Mouse (Mus musculus) MEL (cell line): ENCODE measurements at regions not wholly inside any gene's neighbourhood (a gene's known extent, or its start where the extent isn't known, plus 50 kb on each side); places are given as distances from the start of the nearest gene placed in this dataset.
A peak's percentile ranks its signal among the peaks of the same experiment; 100 is the strongest.

Experiments
- DNase-seq: peaks from one replicate; pipeline ENCODE4 v3.0.0; 2011; ENCODE audit warnings: low read depth, low spot score
- H3K27ac ChIP-seq: 2 replicates; pipeline ENCODE4 v1.5.1; 2012; ENCODE audit warnings: low read depth, mild to moderate bottlenecking, control low read depth, low read length, moderate library complexity; ENCODE audit not compliant: control insufficient read depth
- H3K27me3 ChIP-seq, 2 experiments: fragments of 150-350 bp in 1 of 2; sonication (generic) in 1 of 2; 2 replicates each; pipeline ENCODE4 v1.6.1; 2012; ENCODE audit warnings: low read length in 2 of 2, mild to moderate bottlenecking in 2 of 2, improper control_type of control experiment in 1 of 2, moderate library complexity in 1 of 2; ENCODE audit not compliant: insufficient read depth in 2 of 2, control insufficient read depth in 1 of 2
- H3K36me3 ChIP-seq, 2 experiments: 2 replicates each; pipeline ENCODE4 v1.6.1; 2012 to 2014; ENCODE audit warnings: low read length in 2 of 2, improper control_type of control experiment in 1 of 2, inconsistent platforms in 1 of 2, mild to moderate bottlenecking in 1 of 2; ENCODE audit not compliant: insufficient read depth in 2 of 2, control insufficient read depth in 1 of 2
- H3K4me1 ChIP-seq, 2 experiments: fragments of 150-350 bp in 1 of 2; sonication (generic) in 1 of 2; 2 replicates each; pipeline ENCODE4 v1.6.1; 2012; ENCODE audit warnings: low read length in 2 of 2, improper control_type of control experiment in 1 of 2, mild to moderate bottlenecking in 1 of 2; ENCODE audit not compliant: insufficient read depth in 2 of 2, control insufficient read depth in 1 of 2
- H3K4me3 ChIP-seq, 2 experiments: fragments of 150-350 bp in 1 of 2; sonication (generic) in 1 of 2; 2 replicates each; pipeline ENCODE4 v1.5.1; 2012; ENCODE audit warnings: low read depth in 2 of 2, low read length in 2 of 2, mild to moderate bottlenecking in 2 of 2, moderate library complexity in 2 of 2, control low read depth in 1 of 2, improper control_type of control experiment in 1 of 2; ENCODE audit not compliant: control insufficient read depth in 1 of 2, insufficient read depth in 1 of 2
- H3K79me2 ChIP-seq: 2 replicates; pipeline ENCODE4 v1.6.1; 2012; ENCODE audit warnings: mild to moderate bottlenecking, low read length, moderate library complexity; ENCODE audit not compliant: control insufficient read depth, poor library complexity, insufficient read depth
- H3K9ac ChIP-seq: 2 replicates; pipeline ENCODE4 v1.6.1; 2012; ENCODE audit warnings: low read depth, mild to moderate bottlenecking, control low read depth, low read length, moderate library complexity; ENCODE audit not compliant: control insufficient read depth, poor library complexity, severe bottlenecking
- H3K9me3 ChIP-seq: fragments of 150-350 bp; sonication (generic); replicated peaks from 2 replicates; pipeline ENCODE4 v1.6.1; 2012; ENCODE audit warnings: mild to moderate bottlenecking, low read length, improper control_type of control experiment, moderate library complexity; ENCODE audit not compliant: insufficient read depth
- CTCF ChIP-seq, 3 experiments: IDR thresholded peaks in 2 of 3; conservative IDR thresholded peaks in 1 of 3; 2 replicates each; pipeline ENCODE4 v1.5.1; 2011 to 2012; ENCODE audit warnings: low read length in 3 of 3, low read depth in 2 of 3, mild to moderate bottlenecking in 2 of 3, improper control_type of control experiment in 1 of 3, inconsistent platforms in 1 of 3, mixed read lengths in 1 of 3, moderate library complexity in 1 of 3; ENCODE audit not compliant: control insufficient read depth in 1 of 3, insufficient read depth in 1 of 3, poor library complexity in 1 of 3, severe bottlenecking in 1 of 3
- ETS1 ChIP-seq: IDR thresholded peaks from 2 replicates; pipeline ENCODE4 v1.6.1; 2012; ENCODE audit warnings: low read depth, mild to moderate bottlenecking, inconsistent platforms, low read length, improper control_type of control experiment, moderate library complexity
- GABPA ChIP-seq: IDR thresholded peaks from 2 replicates; pipeline ENCODE4 v1.6.1; 2012; ENCODE audit warnings: low read depth, mild to moderate bottlenecking, inconsistent platforms, low read length, improper control_type of control experiment, moderate library complexity
- GATA1 ChIP-seq: IDR thresholded peaks from 2 replicates; pipeline ENCODE4 v1.6.1; 2011; ENCODE audit warnings: low read depth, low read length, improper control_type of control experiment
- MAZ ChIP-seq: IDR thresholded peaks from 2 replicates; pipeline ENCODE4 v1.6.1; 2012; ENCODE audit warnings: low read depth, mild to moderate bottlenecking, inconsistent platforms, low read length, improper control_type of control experiment
- MEF2A ChIP-seq: IDR thresholded peaks from 2 replicates; pipeline ENCODE4 v1.6.1; 2014; ENCODE audit warnings: low read depth, mild to moderate bottlenecking, inconsistent platforms, low read length, improper control_type of control experiment; ENCODE audit not compliant: poor library complexity, insufficient replicate concordance, severe bottlenecking; ENCODE audit errors: extremely low read depth
- MYC ChIP-seq: IDR thresholded peaks from 2 replicates; pipeline ENCODE4 v1.6.1; 2011; ENCODE audit warnings: low read depth, mild to moderate bottlenecking, low read length, improper control_type of control experiment, moderate library complexity
- NELFE ChIP-seq: IDR thresholded peaks from 2 replicates; pipeline ENCODE4 v1.6.1; 2011; ENCODE audit warnings: low read depth, low read length, improper control_type of control experiment
- SMC3 ChIP-seq: IDR thresholded peaks from 2 replicates; pipeline ENCODE4 v1.6.1; 2011; ENCODE audit warnings: low read depth, low read length, improper control_type of control experiment
- TAL1 ChIP-seq: IDR thresholded peaks from 2 replicates; pipeline ENCODE4 v1.6.1; 2012; ENCODE audit warnings: mild to moderate bottlenecking, inconsistent platforms, low read length, moderate library complexity, mixed read lengths
- USF2 ChIP-seq, 2 experiments: IDR thresholded peaks; 2 replicates each; pipeline ENCODE4 v1.6.1; 2011 to 2012; ENCODE audit warnings: improper control_type of control experiment in 2 of 2, low read length in 2 of 2, borderline replicate concordance in 1 of 2, inconsistent platforms in 1 of 2, low read depth in 1 of 2, mild to moderate bottlenecking in 1 of 2; ENCODE audit not compliant: insufficient read depth in 1 of 2
- ZC3H11A ChIP-seq: IDR thresholded peaks from 2 replicates; pipeline ENCODE4 v1.6.1; 2012; ENCODE audit warnings: low read depth, mild to moderate bottlenecking, inconsistent platforms, low read length, improper control_type of control experiment

- no peak for DNase-seq
- Histone ChIP-seq H3K4me3 (no peak overlapping the region), H3K79me2 (no peaks in the 10 kb centered on the region), H3K9me3 (no peaks in the 10 kb centered on the region), H3K4me1 (no peaks in the 10 kb centered on the region), H3K27me3 (no peaks in the 10 kb centered on the region), H3K36me3 (no peaks in the 10 kb centered on the region; a peak in 1 of 4 replicates), H3K9ac (no peak overlapping the region), H3K27ac (no peak overlapping the region)
- TF ChIP-seq ETS1: no peak
- TF ChIP-seq GABPA: no peak
- TF ChIP-seq GATA1: no peak
- no peak for TF ChIP-seq NELFE
Measured at GRCm38 (mm10) chr1:77975941-77976340, 221.0 kb downstream of the Pax3 start.

- Histone ChIP-seq H3K27ac (no peak overlapping the region), H3K79me2 (no peaks in the 10 kb centered on the region), H3K9ac (no peak overlapping the region), H3K27me3 (no peaks in the 10 kb centered on the region), H3K4me3 (no peak overlapping the region), H3K4me1 (no peaks in the 10 kb centered on the region), H3K36me3 (no peaks in the 10 kb centered on the region), H3K9me3 (no peaks in the 10 kb centered on the region)
- TF ChIP-seq ETS1 (no peak), USF2 (IDR thresholded peaks at IDR 0.05; ENCODE audit: borderline replicate concordance in 1 of 2, insufficient read depth in 1 of 2, low read depth in 1 of 2, low read length in 2 of 2) (no peak), ZC3H11A (no peak), MYC (no peak), CTCF (IDR thresholded peaks at IDR 0.05 in 2 of 3, conservative IDR thresholded peaks at IDR 0.05 in 1 of 3; ENCODE audit: control insufficient read depth in 1 of 3, insufficient read depth in 1 of 3, low read depth in 2 of 3, low read length in 3 of 3, poor library complexity in 1 of 3, severe bottlenecking in 1 of 3) (peak; percentile 18 to 49 (median 42); a peak in 5 of 6 replicates)
- DNase-seq: peak; percentile 25
Measured at GRCm38 (mm10) chr1:77972301-77972717, 224.6 kb downstream of the Pax3 start.

GRCm38 (mm10) chr1:77964656-77965335, 232.1 kb downstream of the Pax3 start:
- no peak overlapping the region for H3K9ac ChIP-seq

More at GRCm38 (mm10) chr1:77964656-77965335, 232.1 kb downstream of the Pax3 start:
- Histone ChIP-seq H3K27ac (no peak overlapping the region), H3K4me3 (no peak overlapping the region), H3K4me1 (no peaks in the 10 kb centered on the region), H3K9me3 (no peaks in the 10 kb centered on the region), H3K79me2 (no peaks in the 10 kb centered on the region), H3K36me3 (no peaks in the 10 kb centered on the region), H3K27me3 (no peaks in the 10 kb centered on the region)
- TF ChIP-seq USF2 (IDR thresholded peaks at IDR 0.05; ENCODE audit: borderline replicate concordance in 1 of 2, insufficient read depth in 1 of 2, low read depth in 1 of 2, low read length in 2 of 2) (no peak), TAL1 (no peak), MAZ (no peak), SMC3 (no peak), MEF2A (no peak)
- DNase-seq: no peak
